Mouse (Mus musculus) CH12.LX (cell line): ENCODE measurements around the gene Kctd19. TPM values are rescaled to one million over a fixed set of nuclear protein-coding genes. Genes with fewer than 3 reads are reported as not detected.

Source experiments
- DNase-seq: peaks from one replicate; pipeline ENCODE4 v3.0.0-alpha.2; 2013; ENCODE audit errors: extremely low read depth
- H3K27ac ChIP-seq: 2 replicates; pipeline ENCODE4 v1.5.1; 2012; ENCODE audit warnings: low read depth, mild to moderate bottlenecking, control low read depth, moderate library complexity; ENCODE audit not compliant: insufficient read depth
- H3K27me3 ChIP-seq: replicated peaks from 2 replicates; pipeline ENCODE3; 2012; ENCODE audit warnings: inconsistent platforms
- H3K36me3 ChIP-seq, 2 experiments: replicated peaks in 1 of 2; 2 replicates each; pipeline versions ENCODE3 to v1.6.1; 2012; ENCODE audit warnings: inconsistent platforms in 1 of 2, low read length in 1 of 2, mild to moderate bottlenecking in 1 of 2, mixed read lengths in 1 of 2, moderate library complexity in 1 of 2; ENCODE audit not compliant: control insufficient read depth in 1 of 2, insufficient read depth in 1 of 2
- H3K4me1 ChIP-seq, 2 experiments: 2 replicates each; pipeline ENCODE4 v1.6.1; 2012; ENCODE audit warnings: inconsistent platforms in 1 of 2, moderate library complexity in 1 of 2; ENCODE audit not compliant: insufficient read depth in 2 of 2, control insufficient read depth in 1 of 2
- H3K4me2 ChIP-seq: 2 replicates; pipeline ENCODE4 v1.6.1; 2012; ENCODE audit warnings: low read depth, mild to moderate bottlenecking, control low read depth; ENCODE audit not compliant: poor library complexity, insufficient read depth, severe bottlenecking
- H3K4me3 ChIP-seq, 3 experiments: fragments of 150-350 bp in 1 of 3; sonication (generic) in 1 of 3; replicated peaks in 1 of 3; 2 replicates each; pipeline versions ENCODE3 to v1.5.1; 2011 to 2012; ENCODE audit warnings: low read depth in 2 of 3, low read length in 2 of 3, mild to moderate bottlenecking in 2 of 3, moderate library complexity in 2 of 3, control low read depth in 1 of 3, improper control_type of control experiment in 1 of 3, inconsistent platforms in 1 of 3, mixed read lengths in 1 of 3; ENCODE audit not compliant: poor library complexity in 1 of 3
- H3K79me2 ChIP-seq: replicated peaks from 2 replicates; pipeline ENCODE4 v1.6.1; 2012; ENCODE audit warnings: mild to moderate bottlenecking, moderate library complexity; ENCODE audit not compliant: control insufficient read depth, poor library complexity, insufficient read depth, severe bottlenecking; ENCODE audit errors: extremely low read depth
- H3K9ac ChIP-seq: 2 replicates; pipeline ENCODE4 v1.6.1; 2012; ENCODE audit warnings: low read depth, mild to moderate bottlenecking, control low read depth, moderate library complexity; ENCODE audit not compliant: insufficient read depth
- H3K9me3 ChIP-seq: replicated peaks from 2 replicates; pipeline ENCODE3; 2012; ENCODE audit warnings: low read length, inconsistent platforms, mixed read lengths
- BHLHE40 ChIP-seq: IDR thresholded peaks from 2 replicates; pipeline ENCODE4 v1.6.1; 2011; ENCODE audit warnings: mild to moderate bottlenecking, low read depth, low read length, improper control_type of control experiment
- CHD1 ChIP-seq: IDR thresholded peaks from 2 replicates; pipeline ENCODE4 v1.6.1; 2012; ENCODE audit warnings: low read depth, low read length, improper control_type of control experiment, inconsistent platforms
- E2F4 ChIP-seq: IDR thresholded peaks from 2 replicates; pipeline ENCODE4 v1.6.1; 2011; ENCODE audit warnings: low read depth, low read length, improper control_type of control experiment; ENCODE audit not compliant: insufficient replicate concordance
- ELF1 ChIP-seq: IDR thresholded peaks from 2 replicates; pipeline ENCODE4 v1.6.1; 2014; ENCODE audit warnings: low read depth, mild to moderate bottlenecking, inconsistent platforms, low read length, improper control_type of control experiment
- EP300 ChIP-seq: IDR thresholded peaks from 2 replicates; pipeline ENCODE4 v1.6.1; 2011; ENCODE audit warnings: low read length, improper control_type of control experiment
- GABPA ChIP-seq: IDR thresholded peaks from 2 replicates; pipeline ENCODE4 v1.6.1; 2012; ENCODE audit warnings: low read depth, low read length, improper control_type of control experiment, inconsistent platforms; ENCODE audit not compliant: insufficient replicate concordance
- HCFC1 ChIP-seq: IDR thresholded peaks from 2 replicates; pipeline ENCODE4 v1.6.1; 2012; ENCODE audit warnings: low read depth, mild to moderate bottlenecking, inconsistent platforms, low read length, improper control_type of control experiment
- IRF4 ChIP-seq: IDR thresholded peaks from 2 replicates; pipeline ENCODE4 v1.6.1; 2014; ENCODE audit warnings: low read depth, mild to moderate bottlenecking, inconsistent platforms, low read length, improper control_type of control experiment
- JUN ChIP-seq: IDR thresholded peaks from 2 replicates; pipeline ENCODE4 v1.6.1; 2011; ENCODE audit warnings: low read depth, mild to moderate bottlenecking, low read length, improper control_type of control experiment, moderate library complexity; ENCODE audit not compliant: insufficient read depth
- MAFK ChIP-seq: IDR thresholded peaks from 2 replicates; pipeline ENCODE4 v1.6.1; 2011; ENCODE audit warnings: low read length, improper control_type of control experiment; ENCODE audit not compliant: insufficient replicate concordance
- MAX ChIP-seq: IDR thresholded peaks from 2 replicates; pipeline ENCODE4 v1.6.1; 2011; ENCODE audit warnings: low read length, improper control_type of control experiment
- MAZ ChIP-seq: IDR thresholded peaks from 2 replicates; pipeline ENCODE4 v1.6.1; 2012; ENCODE audit warnings: low read depth, mild to moderate bottlenecking, inconsistent platforms, low read length, improper control_type of control experiment, moderate library complexity
- MEF2A ChIP-seq: IDR thresholded peaks from 2 replicates; pipeline ENCODE4 v1.6.1; 2014; ENCODE audit warnings: low read depth, mild to moderate bottlenecking, inconsistent platforms, low read length, improper control_type of control experiment, borderline replicate concordance
- MYC ChIP-seq: IDR thresholded peaks from 2 replicates; pipeline ENCODE4 v1.6.1; 2011; ENCODE audit warnings: low read depth, mild to moderate bottlenecking, improper control_type of control experiment, low read length
- NELFE ChIP-seq: IDR thresholded peaks from 2 replicates; pipeline ENCODE4 v1.6.1; 2011; ENCODE audit warnings: low read depth, low read length, improper control_type of control experiment
- PAX5 ChIP-seq: IDR thresholded peaks from 2 replicates; pipeline ENCODE4 v1.6.1; 2012; ENCODE audit warnings: low read length, inconsistent platforms, mixed read lengths
- POLR2A ChIP-seq: IDR thresholded peaks from 2 replicates; pipeline ENCODE4 v1.6.1; 2011; ENCODE audit warnings: low read depth, mild to moderate bottlenecking, improper control_type of control experiment, low read length
- POLR2AphosphoS2 ChIP-seq: IDR thresholded peaks from 2 replicates; pipeline ENCODE4 v1.6.1; 2011; ENCODE audit warnings: low read depth, low read length, improper control_type of control experiment
- RAD21 ChIP-seq: IDR thresholded peaks from 2 replicates; pipeline ENCODE4 v1.6.1; 2011; ENCODE audit warnings: low read depth, mild to moderate bottlenecking, low read length, improper control_type of control experiment, moderate library complexity
- RCOR1 ChIP-seq: conservative IDR thresholded peaks from 2 replicates; pipeline ENCODE4 v1.6.1; 2012; ENCODE audit warnings: low read depth, mild to moderate bottlenecking, inconsistent platforms, low read length, improper control_type of control experiment
- SIN3A ChIP-seq: IDR thresholded peaks from 2 replicates; pipeline ENCODE4 v1.6.1; 2012; ENCODE audit warnings: low read length, improper control_type of control experiment, inconsistent platforms
- TBP ChIP-seq: conservative IDR thresholded peaks from 2 replicates; pipeline ENCODE4 v1.6.1; 2011; ENCODE audit warnings: low read depth, low read length, improper control_type of control experiment
- UBTF ChIP-seq: IDR thresholded peaks from 2 replicates; pipeline ENCODE4 v1.6.1; 2012; ENCODE audit warnings: low read depth, mild to moderate bottlenecking, inconsistent platforms, low read length, improper control_type of control experiment, moderate library complexity
- ZKSCAN1 ChIP-seq: IDR thresholded peaks from 2 replicates; pipeline ENCODE4 v1.6.1; 2012; ENCODE audit warnings: low read depth, inconsistent platforms, low read length, improper control_type of control experiment, borderline replicate concordance
- ZMIZ1 ChIP-seq: IDR thresholded peaks from 2 replicates; pipeline ENCODE4 v1.6.1; 2012; ENCODE audit warnings: low read depth, mild to moderate bottlenecking, inconsistent platforms, low read length, improper control_type of control experiment
- dilution Hi-C: fragments of 300-500 bp; cut with MboI; formaldehyde crosslinking; loops from 2 replicates; pipeline ENCODE4 v1.14.3; 2020; ENCODE audit warnings: low sequenced_read_pairs; ENCODE audit not compliant: extremely low pct_unique_long_range_greater_than_20kb, extremely low pct_ligation_motif_present
- in situ Hi-C: fragments of 300-500 bp; cut with MboI; formaldehyde crosslinking; loops from 3 replicates; pipeline ENCODE4 v1.14.3; 2019; ENCODE audit warnings: low sequenced_read_pairs, low pct_ligation_motif_present, low pct_unique_long_range_greater_than_20kb, mixed read lengths
- polyA plus RNA-seq: library from polyadenylated mRNA; unstranded; fragments of >175 nt; gene quantifications from 2 replicates; pipeline ENCODE4 v1.2.1, GENCODE M21; 2012; ENCODE audit warnings: low read depth; ENCODE audit not compliant: insufficient read length
- total RNA-seq, 2 experiments: library from RNA; depleted of rRNA; stranded (reverse); fragments of 300-350 nt in 1 of 2; fragments of >200 nt in 1 of 2; gene quantifications; 2 replicates each; pipeline ENCODE4 v1.2.3; 2012 to 2014

The Kctd19 gene
- total and polyA plus RNA-seq, 3 experiments: 0.08 TPM; not detected in 2

DNA sequence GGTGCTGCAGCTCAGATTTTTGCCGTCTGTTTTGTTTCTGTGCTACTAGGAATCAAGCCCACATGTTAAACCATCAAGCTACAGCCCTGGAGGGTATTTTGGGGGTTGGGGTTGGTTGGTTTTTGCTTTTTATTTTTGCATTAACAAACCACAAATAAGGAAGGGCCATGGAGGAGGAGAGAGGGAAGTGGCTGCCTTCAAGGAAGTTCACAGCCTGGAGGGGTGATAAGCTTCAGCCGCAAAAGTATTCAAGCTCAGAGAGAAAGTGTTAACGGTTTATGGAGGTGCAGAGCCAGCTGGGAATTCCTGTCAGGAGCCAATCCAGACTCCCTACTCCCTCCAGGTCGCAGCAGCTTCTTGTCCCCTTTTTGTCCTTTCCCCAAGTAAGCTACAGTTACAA, 74.3 kb downstream of the Kctd19 start:
- TF ChIP-seq GABPA (no peak), ZMIZ1 (no peak), ELF1 (no peak), BHLHE40 (no peak), ZKSCAN1 (no peak), SIN3A (no peak), E2F4 (no peak), HCFC1 (no peak), RCOR1 (no peak), PAX5 (no peak), JUN (no peak), TBP (no peak), MYC (no peak), POLR2AphosphoS2 (no peak), RAD21 (no peak), MAFK (no peak), EP300 (no peak), MEF2A (no peak), MAZ (no peak)
- Histone ChIP-seq H3K4me1 (peaks cover 0 to 17% of the 10 kb centered on the region in 2 experiments; a peak in 2 of 4 replicates), H3K27me3 (no peaks in the 10 kb centered on the region), H3K9ac (no peak overlapping the region), H3K79me2 (no peaks in the 10 kb centered on the region), H3K9me3 (no peaks in the 10 kb centered on the region), H3K4me3 (no peak overlapping the region), H3K4me2 (no peak overlapping the region), H3K27ac (no peak overlapping the region), H3K36me3 (peaks cover 29 to 41% of the 10 kb centered on the region in 2 experiments)
- DNase-seq: no peak
- dilution Hi-C loops (no loop called here), in situ Hi-C loops (no loop called here)

- in situ Hi-C loops: no loop called here
- Histone ChIP-seq H3K79me2 (no peaks in the 10 kb centered on the region), H3K36me3 (peaks cover 40 to 62% of the 10 kb centered on the region in 2 experiments), H3K9ac (no peak overlapping the region), H3K27ac (no peak overlapping the region), H3K4me3 (no peak overlapping the region), H3K9me3 (no peaks in the 10 kb centered on the region), H3K4me2 (no peak overlapping the region), H3K27me3 (no peaks in the 10 kb centered on the region), H3K4me1 (peaks cover 0 to 17% of the 10 kb centered on the region in 2 experiments; a peak in 2 of 4 replicates)
- dilution Hi-C loops: no loop called here
- no peak for DNase-seq
- TF ChIP-seq IRF4: no peak
- TF ChIP-seq SIN3A: no peak
- TF ChIP-seq MAX: no peak
- TF ChIP-seq POLR2AphosphoS2: no peak
- no peak for TF ChIP-seq EP300
- TF ChIP-seq ELF1: no peak
- TF ChIP-seq E2F4: no peak
- no peak for TF ChIP-seq MAFK
- TF ChIP-seq HCFC1: no peak
- no peak for TF ChIP-seq UBTF
- no peak for TF ChIP-seq NELFE
- TF ChIP-seq CHD1: no peak
- TF ChIP-seq POLR2A: no peak
- TF ChIP-seq BHLHE40: no peak
- TF ChIP-seq TBP: no peak
- TF ChIP-seq, all 38 proteins: peak for 0
Observed at GRCm38 (mm10) chr8:105336373-105337130, 76.8 kb downstream of the Kctd19 start.
